Mouse (Mus musculus): ENCODE data around the gene Dgkh. TPM values are rescaled to one million over a fixed set of nuclear protein-coding genes. Genes with fewer than 3 reads are reported as not detected.

Dgkh gene
- total RNA-seq, 1 experiment from 2014 or later = 17.9 TPM

- ATAC-seq (replicated peaks; ENCODE audit: insufficient number of reproducible peaks, low FRiP score, low TSS enrichment, poor library complexity, severe bottlenecking) = no peak
Measured at GRCm38 (mm10) chr14:78690387-78690786, 42.2 kb downstream of the Dgkh start.

- ATAC-seq (replicated peaks; ENCODE audit: insufficient number of reproducible peaks, low FRiP score, low TSS enrichment, poor library complexity, severe bottlenecking) = no peak
Measured at GRCm38 (mm10) chr14:78689950-78690349, 42.6 kb downstream of the Dgkh start.

GRCm38 (mm10) chr14:78687716-78688115, 44.9 kb downstream of the Dgkh start:
- ATAC-seq (replicated peaks; ENCODE audit: insufficient number of reproducible peaks, low FRiP score, low TSS enrichment, poor library complexity, severe bottlenecking) = no peak

- no peak for ATAC-seq (replicated peaks; ENCODE audit: insufficient number of reproducible peaks, low FRiP score, low TSS enrichment, poor library complexity, severe bottlenecking)
Measured at GRCm38 (mm10) chr14:78686701-78687100, 45.9 kb downstream of the Dgkh start.

- no peak for ATAC-seq (replicated peaks; ENCODE audit: insufficient number of reproducible peaks, low FRiP score, low TSS enrichment, poor library complexity, severe bottlenecking)
Measured at GRCm38 (mm10) chr14:78684171-78684570, 48.4 kb downstream of the Dgkh start.

GRCm38 (mm10) chr14:78678981-78679380, 53.6 kb downstream of the Dgkh start:
- peak; percentile 20; the same call in 1 of the 2 replicates for ATAC-seq (replicated peaks; ENCODE audit: insufficient number of reproducible peaks, low FRiP score, low TSS enrichment, poor library complexity, severe bottlenecking)

GRCm38 (mm10) chr14:78677852-78678588, 54.6 kb downstream of the Dgkh start:
- ATAC-seq (replicated peaks; ENCODE audit: insufficient number of reproducible peaks, low FRiP score, low TSS enrichment, poor library complexity, severe bottlenecking) = 0 out of 2 replicates have a peak, but pooled peaks have one; percentile 15

- ATAC-seq (replicated peaks; ENCODE audit: insufficient number of reproducible peaks, low FRiP score, low TSS enrichment, poor library complexity, severe bottlenecking) = no peak
Measured at GRCm38 (mm10) chr14:78676457-78676856, 56.1 kb downstream of the Dgkh start.

GRCm38 (mm10) chr14:78674606-78675005, 58.0 kb downstream of the Dgkh start:
- no peak for ATAC-seq (replicated peaks; ENCODE audit: insufficient number of reproducible peaks, low FRiP score, low TSS enrichment, poor library complexity, severe bottlenecking)

GRCm38 (mm10) chr14:78669986-78670385, 62.6 kb downstream of the Dgkh start:
- ATAC-seq (replicated peaks; ENCODE audit: insufficient number of reproducible peaks, low FRiP score, low TSS enrichment, poor library complexity, severe bottlenecking) = no peak

- peak; percentile 87 for ATAC-seq (replicated peaks; ENCODE audit: insufficient number of reproducible peaks, low FRiP score, low TSS enrichment, poor library complexity, severe bottlenecking)
Measured at GRCm38 (mm10) chr14:78668291-78668690, 64.3 kb downstream of the Dgkh start.

GRCm38 (mm10) chr14:78667763-78668162, 64.8 kb downstream of the Dgkh start:
- ATAC-seq (replicated peaks; ENCODE audit: insufficient number of reproducible peaks, low FRiP score, low TSS enrichment, poor library complexity, severe bottlenecking) = no peak

GRCm38 (mm10) chr14:78662641-78663040, 69.9 kb downstream of the Dgkh start:
- ATAC-seq (replicated peaks; ENCODE audit: insufficient number of reproducible peaks, low FRiP score, low TSS enrichment, poor library complexity, severe bottlenecking) = no peak

- no peak for ATAC-seq (replicated peaks; ENCODE audit: insufficient number of reproducible peaks, low FRiP score, low TSS enrichment, poor library complexity, severe bottlenecking)
Measured at GRCm38 (mm10) chr14:78661462-78661861, 71.1 kb downstream of the Dgkh start.

GRCm38 (mm10) chr14:78658697-78659096, 73.9 kb downstream of the Dgkh start:
- no peak for ATAC-seq (replicated peaks; ENCODE audit: insufficient number of reproducible peaks, low FRiP score, low TSS enrichment, poor library complexity, severe bottlenecking)

GRCm38 (mm10) chr14:78656832-78657626, 75.5 kb downstream of the Dgkh start:
- no peak for ATAC-seq (replicated peaks; ENCODE audit: insufficient number of reproducible peaks, low FRiP score, low TSS enrichment, poor library complexity, severe bottlenecking)

GRCm38 (mm10) chr14:78654939-78655556, 77.5 kb downstream of the Dgkh start:
- no peak for ATAC-seq (replicated peaks; ENCODE audit: insufficient number of reproducible peaks, low FRiP score, low TSS enrichment, poor library complexity, severe bottlenecking)

- no peak for ATAC-seq (replicated peaks; ENCODE audit: insufficient number of reproducible peaks, low FRiP score, low TSS enrichment, poor library complexity, severe bottlenecking)
Measured at GRCm38 (mm10) chr14:78654196-78654595, 78.4 kb downstream of the Dgkh start.

GRCm38 (mm10) chr14:78653333-78653732, 79.2 kb downstream of the Dgkh start:
- no peak for ATAC-seq (replicated peaks; ENCODE audit: insufficient number of reproducible peaks, low FRiP score, low TSS enrichment, poor library complexity, severe bottlenecking)

Measured in monocyte, adult 5-6 weeks (primary cell).